Mouse (Mus musculus) lung, postnatal 4 days (tissue): ENCODE results near the gene Mrpl37.

ENCODE experiments used
- DNase-seq, 2 experiments: peaks; one replicate each; pipeline ENCODE4 v3.0.0; 2021

Mrpl37 gene

GRCm38 (mm10) chr4:107015971-107016511 is 50.6 kb downstream of the Mrpl37 start:
- DNase-seq, result peak; percentile 16 to 33

- DNase-seq, result no peak
Measured at GRCm38 (mm10) chr4:107013817-107014260, 52.8 kb downstream of the Mrpl37 start.

GRCm38 (mm10) chr4:107013119-107013816 is 53.4 kb downstream of the Mrpl37 start:
- no peak for DNase-seq

GRCm38 (mm10) chr4:107012574-107012973 is 54.1 kb downstream of the Mrpl37 start:
- no peak for DNase-seq

GRCm38 (mm10) chr4:107012005-107012478 is 54.6 kb downstream of the Mrpl37 start:
- no peak for DNase-seq

- no peak for DNase-seq
Measured at GRCm38 (mm10) chr4:107011325-107012004, 55.2 kb downstream of the Mrpl37 start.

- DNase-seq, result no peak
Measured at GRCm38 (mm10) chr4:107009548-107009947, 57.1 kb downstream of the Mrpl37 start.

GRCm38 (mm10) chr4:107008161-107008560 is 58.5 kb downstream of the Mrpl37 start:
- no peak for DNase-seq

- DNase-seq, result no peak
Measured at GRCm38 (mm10) chr4:107007359-107007758, 59.3 kb downstream of the Mrpl37 start.

- DNase-seq, result no peak
Measured at GRCm38 (mm10) chr4:107006807-107007206, 59.9 kb downstream of the Mrpl37 start.

GRCm38 (mm10) chr4:107006229-107006628 is 60.4 kb downstream of the Mrpl37 start:
- no peak for DNase-seq
